Mouse (Mus musculus) heart, adult 2 months (tissue): Measurements from ENCODE around the gene Vstm2l. TPM values are rescaled to one million over a fixed set of nuclear protein-coding genes. Genes with fewer than 3 reads are reported as not detected.

Source experiments
- DNase-seq, 2 experiments: peaks; one replicate each; pipeline ENCODE4 v3.0.0; 2021
- H3K27ac ChIP-seq: fragments of 200-600 bp; 2 replicates; pipeline ENCODE4 v1.8.1; 2022
- H3K27me3 ChIP-seq: fragments of 200-500 bp; 2 replicates; pipeline ENCODE4 v1.6.1; 2012; ENCODE audit warnings: mild to moderate bottlenecking, low read length, inconsistent platforms, mixed read lengths; ENCODE audit not compliant: control insufficient read depth, insufficient read depth
- H3K36me3 ChIP-seq: fragments of 200-500 bp; 2 replicates; pipeline ENCODE4 v1.6.1; 2012; ENCODE audit warnings: low read length, inconsistent platforms; ENCODE audit not compliant: control insufficient read depth, insufficient read depth
- H3K4me1 ChIP-seq: fragments of 200-500 bp; 2 replicates; pipeline ENCODE4 v1.6.1; 2011; ENCODE audit warnings: low read length; ENCODE audit not compliant: control insufficient read depth, insufficient read depth
- H3K4me3 ChIP-seq: fragments of 200-600 bp; 2 replicates; pipeline ENCODE4 v1.8.1; 2022
- H3K79me2 ChIP-seq: fragments of 200-500 bp; replicated peaks from 2 replicates; pipeline ENCODE4 v1.6.1; 2012; ENCODE audit warnings: mild to moderate bottlenecking, inconsistent platforms, low read length, moderate library complexity, mixed read lengths; ENCODE audit not compliant: control insufficient read depth, insufficient read depth
- H3K9ac ChIP-seq: fragments of 200-500 bp; 2 replicates; pipeline ENCODE4 v1.6.1; 2012; ENCODE audit warnings: low read depth, mild to moderate bottlenecking, control low read depth, inconsistent platforms, low read length, mixed read lengths
- CTCF ChIP-seq: fragments of 200-600 bp; IDR thresholded peaks from 2 replicates; pipeline ENCODE4 v1.8.1; 2022; ENCODE audit warnings: antibody characterized with exemption, mild to moderate bottlenecking, moderate library complexity
- EP300 ChIP-seq: fragments of 200-500 bp; IDR thresholded peaks from 2 replicates; pipeline ENCODE4 v1.6.1; 2011; ENCODE audit warnings: low read depth, low read length, control low read depth; ENCODE audit not compliant: insufficient read depth
- POLR2A ChIP-seq: fragments of 200-500 bp; IDR thresholded peaks from 2 replicates; pipeline ENCODE4 v1.6.1; 2011; ENCODE audit warnings: mild to moderate bottlenecking, low read depth, low read length, control low read depth; ENCODE audit not compliant: insufficient read depth
- WGBS: fragments of 180-500 bp; shearing (Covaris S2); methylation state at CpG from one replicate; pipeline ENCODE4 v1.1.7; 2018; 5-methylcytosine and 5-hydroxymethylcytosine counted together
- intact Hi-C: fragments of 180-260 bp; cut with DNase I; formaldehyde crosslinking; loops from one replicate; pipeline ENCODE4 v1.15.1; 2025
- long read RNA-seq: library from polyadenylated mRNA; stranded (forward); transcript quantifications from one replicate; pipeline ENCODE4 v2.0.0, GENCODE M21; 2021
- polyA plus RNA-seq: library from polyadenylated mRNA; depleted of rRNA; stranded (reverse); fragments of >200 nt; gene quantifications from 2 replicates; pipeline ENCODE4 v1.2.3, GENCODE M21; 2012; rRNA removed
- total RNA-seq, 2 experiments: library from RNA; stranded (reverse); gene quantifications; 2 replicates each; pipeline ENCODE4 v1.2.3; 2021

Gene Vstm2l
- total RNA-seq, result not detected
- 0.08 TPM in 1 of 2 replicates, not detected in the other for polyA plus RNA-seq
- long read RNA-seq, partial matches to known transcripts, result 1 of 1 reads
- long read RNA-seq, other reads (novel, unspliced or antisense), result 0 of 1 reads

DNA sequence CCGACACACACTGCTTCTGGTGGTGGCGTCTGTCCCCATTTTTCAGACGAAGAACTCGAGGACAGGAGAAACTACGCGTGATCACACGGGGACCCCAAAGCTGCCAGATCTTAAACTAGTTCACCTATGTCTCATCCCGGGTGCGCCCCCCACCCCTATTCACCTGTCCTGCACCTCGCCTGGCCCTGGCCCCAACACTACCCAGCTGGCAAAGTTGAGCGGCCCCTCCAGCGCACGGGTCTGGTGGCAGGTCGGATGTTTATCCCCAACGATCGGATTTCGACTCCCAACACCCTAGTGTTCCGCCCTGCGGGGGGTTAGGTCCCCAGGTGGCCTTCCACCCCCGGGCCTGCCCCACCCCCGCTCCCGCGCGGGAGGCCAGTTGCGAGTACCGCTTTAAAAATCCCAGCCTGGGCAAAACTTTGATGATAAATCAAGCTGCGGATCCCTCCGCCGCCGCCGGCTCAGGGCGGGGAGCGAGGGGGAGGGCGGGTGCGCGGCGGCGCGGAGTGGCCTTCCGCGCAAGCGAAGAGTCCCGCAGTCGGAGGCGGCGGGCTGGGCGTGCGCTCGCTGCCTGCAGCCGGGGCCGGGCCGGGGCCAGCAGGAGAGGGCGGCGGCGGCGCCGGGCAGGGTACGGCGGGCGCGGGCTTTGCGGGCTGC lies at the start of gene Vstm2l:
Vstm2l (plus strand) TSS at position 549 of the 660 bp plus-strand sequence.
- Histone ChIP-seq H3K4me1 (no peaks in the 10 kb centered on the region), H3K9ac (no peak within 1 kb of the TSS), H3K27me3 (peaks cover 7% of the 10 kb centered on the region), H3K4me3 (no peak within 1 kb of the TSS), H3K36me3 (no peaks in the 10 kb centered on the region), H3K79me2 (no peaks in the 10 kb centered on the region), H3K27ac (no peak within 1 kb of the TSS)
- WGBS, result 6% methylated on average over 60 of the region's 62 CpGs
- TF ChIP-seq CTCF, result no peak
- no peak for TF ChIP-seq POLR2A
- TF ChIP-seq EP300, result no peak
- intact Hi-C loops, result no loop called here
- no peak for DNase-seq

- no peak for DNase-seq
- Histone ChIP-seq H3K36me3 (no peaks in the 10 kb centered on the region), H3K9ac (no peak overlapping the region), H3K4me1 (peaks cover 3% of the 10 kb centered on the region; the same call in 1 of the 2 replicates), H3K27ac (no peak overlapping the region), H3K4me3 (no peak overlapping the region), H3K27me3 (no peaks in the 10 kb centered on the region), H3K79me2 (no peaks in the 10 kb centered on the region)
- WGBS, result 99% methylated on average over 3 of the region's 3 CpGs
- TF ChIP-seq CTCF (no peak), POLR2A (no peak), EP300 (no peak)
- intact Hi-C loops, result no loop called here
Observed at GRCm38 (mm10) chr2:157867126-157867525, 47.3 kb upstream of the Vstm2l start.

- Histone ChIP-seq H3K36me3 (no peaks in the 10 kb centered on the region), H3K4me3 (no peak overlapping the region), H3K79me2 (no peaks in the 10 kb centered on the region), H3K9ac (no peak overlapping the region), H3K4me1 (peaks cover 7% of the 10 kb centered on the region), H3K27me3 (no peaks in the 10 kb centered on the region), H3K27ac (no peak overlapping the region)
- DNase-seq, result peak; percentile 37 to 63
- intact Hi-C loops, result loop anchor here (5.0 kb wide), 2 partner anchors 53 to 118 kb away; no protein-coding TSS in a partner anchor
- 64% methylated on average over 6 of the region's 6 CpGs for WGBS
- peak; percentile 35; the same call in 1 of the 2 replicates for TF ChIP-seq EP300
- no peak for TF ChIP-seq CTCF
Observed at GRCm38 (mm10) chr2:157870247-157870646, 44.2 kb upstream of the Vstm2l start.

GRCm38 (mm10) chr2:157873223-157873622 lies 41.2 kb upstream of the Vstm2l start:
- H3K4me3 ChIP-seq, result no peak overlapping the region
- DNase-seq, result peak; percentile 56 to 83
- no peak overlapping the region for H3K9ac ChIP-seq
- no peaks in the 10 kb centered on the region for H3K27me3 ChIP-seq
- no peaks in the 10 kb centered on the region for H3K79me2 ChIP-seq
- intact Hi-C loops, result loop anchor here (5.0 kb wide), 2 partner anchors 56 to 121 kb away; no protein-coding TSS in a partner anchor
- 51% methylated on average over 6 of the region's 6 CpGs for WGBS
- H3K4me1 ChIP-seq, result peaks cover 7% of the 10 kb centered on the region
- no peaks in the 10 kb centered on the region for H3K36me3 ChIP-seq
- peak overlapping the region; percentile 29; the same call in 1 of the 2 replicates for H3K27ac ChIP-seq
- TF ChIP-seq EP300, result peak; percentile 97
- TF ChIP-seq POLR2A, result no peak
- TF ChIP-seq CTCF, result no peak

DNA sequence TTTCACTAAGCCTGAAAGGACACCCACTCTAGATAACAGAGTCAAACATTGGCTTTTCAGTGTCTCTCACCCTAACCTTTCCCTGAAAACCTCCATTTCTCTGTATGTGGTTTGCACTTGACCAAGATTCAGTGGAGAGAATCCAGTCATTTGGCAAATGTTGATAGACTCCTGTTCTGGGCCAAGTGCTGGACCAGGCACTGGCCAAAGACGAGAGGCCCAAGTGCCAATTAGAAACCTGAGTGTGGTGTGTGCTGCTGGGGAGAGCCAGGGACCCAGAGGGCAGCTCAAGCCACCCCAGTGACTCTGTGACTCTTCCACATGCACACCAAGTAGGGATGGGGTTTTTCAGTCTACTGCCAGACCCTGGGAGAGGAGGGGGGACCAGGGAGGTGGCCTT lies 40.8 kb upstream of the Vstm2l start:
- peak overlapping the region; percentile 29; the same call in 1 of the 2 replicates for H3K27ac ChIP-seq
- H3K4me1 ChIP-seq, result peaks cover 7% of the 10 kb centered on the region
- no peaks in the 10 kb centered on the region for H3K79me2 ChIP-seq
- peak in 1 of 2 experiments; percentile 14 for DNase-seq
- H3K36me3 ChIP-seq, result no peaks in the 10 kb centered on the region
- H3K27me3 ChIP-seq, result no peaks in the 10 kb centered on the region
- intact Hi-C loops, result loop anchor here (5.0 kb wide), 2 partner anchors 56 to 121 kb away; no protein-coding TSS in a partner anchor
- 58% methylated on average over 1 of the region's 1 CpGs for WGBS
- H3K9ac ChIP-seq, result no peak overlapping the region
- TF ChIP-seq CTCF, result no peak
- H3K4me3 ChIP-seq, result no peak overlapping the region

DNA sequence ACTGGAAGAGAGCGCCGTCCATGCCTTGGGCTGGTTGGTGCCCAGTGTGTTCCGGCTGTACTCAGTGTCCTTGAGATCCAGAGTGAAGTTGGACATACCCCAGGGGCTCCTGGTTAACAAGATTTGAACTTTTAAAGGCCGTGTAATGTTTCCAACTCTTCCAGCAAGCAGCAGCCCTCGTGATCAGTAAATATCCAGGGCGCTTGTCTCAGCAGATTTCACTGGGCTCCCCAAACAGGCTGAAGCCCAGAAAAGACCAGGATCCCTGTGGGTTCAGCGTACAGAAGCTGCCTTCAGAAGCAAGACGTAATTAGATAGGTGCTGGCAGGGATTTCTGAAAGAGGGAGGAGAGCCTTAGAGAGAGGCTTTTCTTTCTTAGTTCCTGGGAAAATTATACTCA lies 39.3 kb upstream of the Vstm2l start:
- intact Hi-C loops, result no loop called here

More for the DNA sequence above, 39.3 kb upstream of the Vstm2l start:
- Histone ChIP-seq H3K4me1 (peaks cover 5% of the 10 kb centered on the region), H3K4me3 (no peak overlapping the region), H3K79me2 (no peaks in the 10 kb centered on the region), H3K36me3 (no peaks in the 10 kb centered on the region), H3K27ac (no peak overlapping the region), H3K27me3 (no peaks in the 10 kb centered on the region), H3K9ac (no peak overlapping the region)
- DNase-seq, result no peak
- TF ChIP-seq CTCF, result no peak
- no peak for TF ChIP-seq EP300
- no peak for TF ChIP-seq POLR2A
- WGBS, result 74% methylated on average over 8 of the region's 8 CpGs
